Mouse (Mus musculus): Measurements from ENCODE around the gene Antxr1. TPM values are rescaled to one million over a fixed set of nuclear protein-coding genes. Genes with fewer than 3 reads are reported as not detected.
A peak's percentile ranks its signal among the peaks of the same experiment; 100 is the strongest.

The Antxr1 gene
- polyA plus RNA-seq, 1 experiment from 2014 or later, result 20.5 TPM

DNA sequence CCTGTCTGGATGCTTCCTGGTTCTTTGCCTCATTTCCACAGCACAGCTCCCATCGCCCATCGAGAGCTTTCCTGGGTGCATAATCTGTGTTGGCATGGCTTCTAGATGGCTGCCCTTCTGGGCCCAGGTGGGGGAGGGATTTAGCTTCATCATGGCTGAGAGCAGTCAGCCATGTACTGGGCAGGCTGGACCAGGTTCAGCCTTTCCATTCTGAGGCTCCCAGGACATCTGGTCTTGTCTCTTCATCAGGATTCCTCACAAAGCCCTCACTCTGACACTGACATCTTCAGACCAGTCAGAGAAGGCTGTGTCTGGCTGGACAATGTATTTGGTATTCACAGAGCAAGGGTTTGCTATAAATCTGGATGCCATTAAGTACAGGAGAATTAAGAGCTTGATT, 219.6 kb downstream of the Antxr1 start:
- Histone ChIP-seq H3K9ac (no peak overlapping the region), H3K9me3 (no peaks in the 10 kb centered on the region), H3K4me3 (no peak overlapping the region), H3K4me2 (no peak overlapping the region), H3K4me1 (peaks cover 17% of the 10 kb centered on the region), H3K27me3 (no peaks in the 10 kb centered on the region), H3K36me3 (no peaks in the 10 kb centered on the region), H3K27ac (no peak overlapping the region)
- ATAC-seq (ENCODE audit: insufficient number of reproducible peaks, insufficient read depth, low FRiP score, low TSS enrichment, low read depth), result no peak
- WGBS, result 78% methylated on average over 2 of the region's 2 CpGs

GRCm38 (mm10) chr6:87112125-87112524, 223.5 kb downstream of the Antxr1 start:
- ATAC-seq (ENCODE audit: insufficient number of reproducible peaks, insufficient read depth, low FRiP score, low TSS enrichment, low read depth), result no peak
- no peak overlapping the region for H3K4me3 ChIP-seq
- no peaks in the 10 kb centered on the region; the same call in 1 of the 2 replicates for H3K27me3 ChIP-seq
- no peak overlapping the region for H3K9ac ChIP-seq
- no peaks in the 10 kb centered on the region for H3K36me3 ChIP-seq
- H3K4me1 ChIP-seq, result peaks cover 9% of the 10 kb centered on the region; the same call in 1 of the 2 replicates
- H3K9me3 ChIP-seq, result no peaks in the 10 kb centered on the region
- peak overlapping the region; percentile 51; the same call in 1 of the 2 replicates for H3K27ac ChIP-seq
- WGBS, result 48% methylated on average over 6 of the region's 6 CpGs
- H3K4me2 ChIP-seq, result no peak overlapping the region

- no peak for ATAC-seq (ENCODE audit: insufficient number of reproducible peaks, insufficient read depth, low FRiP score, low TSS enrichment, low read depth)
- no peaks in the 10 kb centered on the region for H3K9me3 ChIP-seq
- H3K4me3 ChIP-seq, result no peak overlapping the region
- no peak overlapping the region for H3K27ac ChIP-seq
- no peak overlapping the region for H3K4me2 ChIP-seq
- WGBS, result 83% methylated on average over 1 of the region's 1 CpGs
- peaks cover 9% of the 10 kb centered on the region; the same call in 1 of the 2 replicates for H3K4me1 ChIP-seq
- no peaks in the 10 kb centered on the region; the same call in 1 of the 2 replicates for H3K27me3 ChIP-seq
- no peak overlapping the region for H3K9ac ChIP-seq
- no peaks in the 10 kb centered on the region for H3K36me3 ChIP-seq
Observed at GRCm38 (mm10) chr6:87111493-87111892, 224.1 kb downstream of the Antxr1 start.

- Histone ChIP-seq H3K4me3 (no peak within 1 kb of the TSS), H3K4me2 (no peak within 1 kb of the TSS), H3K36me3 (no peaks in the 10 kb centered on the region), H3K4me1 (peaks cover 35% of the 10 kb centered on the region), H3K9ac (no peak within 1 kb of the TSS), H3K27ac (no peak within 1 kb of the TSS), H3K9me3 (no peaks in the 10 kb centered on the region), H3K27me3 (no peaks in the 10 kb centered on the region)
- WGBS, result 80% methylated on average over 11 of the region's 11 CpGs
- ATAC-seq (ENCODE audit: insufficient number of reproducible peaks, insufficient read depth, low FRiP score, low TSS enrichment, low read depth), result no peak
Observed at GRCm38 (mm10) chr6:87104123-87104796, 231.4 kb downstream of the Antxr1 start, which contains the start of gene D6Ertd527e. D6Ertd527e (plus strand) TSS chr6:87104746.

GRCm38 (mm10) chr6:87103314-87103713, 232.3 kb downstream of the Antxr1 start:
- Histone ChIP-seq H3K9me3 (no peaks in the 10 kb centered on the region), H3K4me3 (no peak overlapping the region), H3K36me3 (no peaks in the 10 kb centered on the region), H3K27ac (no peak overlapping the region), H3K4me2 (no peak overlapping the region), H3K27me3 (no peaks in the 10 kb centered on the region), H3K4me1 (peaks cover 40% of the 10 kb centered on the region), H3K9ac (no peak overlapping the region)
- no peak for ATAC-seq (ENCODE audit: insufficient number of reproducible peaks, insufficient read depth, low FRiP score, low TSS enrichment, low read depth)
- 74% methylated on average over 1 of the region's 1 CpGs for WGBS

GRCm38 (mm10) chr6:87102421-87102911, 233.2 kb downstream of the Antxr1 start:
- H3K9ac ChIP-seq, result peak overlapping the region; percentile 44; the same call in 1 of the 2 replicates
- no peaks in the 10 kb centered on the region for H3K27me3 ChIP-seq
- H3K4me1 ChIP-seq, result peaks cover 47% of the 10 kb centered on the region
- no peaks in the 10 kb centered on the region for H3K36me3 ChIP-seq
- H3K9me3 ChIP-seq, result no peaks in the 10 kb centered on the region
- H3K4me2 ChIP-seq, result no peak overlapping the region
- peak overlapping the region; percentile 51; the same call in 1 of the 2 replicates for H3K27ac ChIP-seq
- whole genome bisulfite sequencing, result 47% methylated on average over 7 of the region's 7 CpGs
- no peak overlapping the region for H3K4me3 ChIP-seq
- ATAC-seq (ENCODE audit: insufficient number of reproducible peaks, insufficient read depth, low FRiP score, low TSS enrichment, low read depth), result no peak

- 36% methylated on average over 4 of the region's 4 CpGs for WGBS
- Histone ChIP-seq H3K4me2 (no peak overlapping the region), H3K27me3 (no peaks in the 10 kb centered on the region), H3K27ac (peak overlapping the region; percentile 51; the same call in 1 of the 2 replicates), H3K4me3 (no peak overlapping the region), H3K36me3 (no peaks in the 10 kb centered on the region), H3K9me3 (no peaks in the 10 kb centered on the region), H3K9ac (peak overlapping the region; percentile 44; the same call in 1 of the 2 replicates), H3K4me1 (peaks cover 49% of the 10 kb centered on the region)
- ATAC-seq (ENCODE audit: insufficient number of reproducible peaks, insufficient read depth, low FRiP score, low TSS enrichment, low read depth), result peak; percentile 16; the same call in 1 of the 2 replicates
Observed at GRCm38 (mm10) chr6:87101955-87102353, 233.7 kb downstream of the Antxr1 start.

GRCm38 (mm10) chr6:87101281-87101954, 234.2 kb downstream of the Antxr1 start:
- H3K9me3 ChIP-seq, result no peaks in the 10 kb centered on the region
- peak overlapping the region; percentile 18; the same call in 1 of the 2 replicates for H3K4me3 ChIP-seq
- H3K4me2 ChIP-seq, result peak overlapping the region; percentile 59
- peak overlapping the region; percentile 24; the same call in 1 of the 2 replicates for H3K27ac ChIP-seq
- no peaks in the 10 kb centered on the region for H3K36me3 ChIP-seq
- no peak for ATAC-seq (ENCODE audit: insufficient number of reproducible peaks, insufficient read depth, low FRiP score, low TSS enrichment, low read depth)
- peak overlapping the region; percentile 62 for H3K9ac ChIP-seq
- 10% methylated on average over 12 of the region's 12 CpGs for WGBS
- H3K27me3 ChIP-seq, result no peaks in the 10 kb centered on the region
- H3K4me1 ChIP-seq, result peaks cover 49% of the 10 kb centered on the region

GRCm38 (mm10) chr6:87100297-87101020, 235.2 kb downstream of the Antxr1 start:
- peaks cover 49% of the 10 kb centered on the region for H3K4me1 ChIP-seq
- no peak for ATAC-seq (ENCODE audit: insufficient number of reproducible peaks, insufficient read depth, low FRiP score, low TSS enrichment, low read depth)
- H3K36me3 ChIP-seq, result no peaks in the 10 kb centered on the region
- no peaks in the 10 kb centered on the region for H3K9me3 ChIP-seq
- peak overlapping the region; percentile 59; the same call in 1 of the 2 replicates for H3K4me2 ChIP-seq
- WGBS, result 87% methylated on average over 9 of the region's 9 CpGs
- H3K27me3 ChIP-seq, result no peaks in the 10 kb centered on the region
- H3K9ac ChIP-seq, result peak overlapping the region; percentile 16; the same call in 1 of the 2 replicates
- no peak overlapping the region for H3K4me3 ChIP-seq
- H3K27ac ChIP-seq, result peak overlapping the region; percentile 76

GRCm38 (mm10) chr6:87099671-87100296, 235.8 kb downstream of the Antxr1 start:
- ATAC-seq (ENCODE audit: insufficient number of reproducible peaks, insufficient read depth, low FRiP score, low TSS enrichment, low read depth), result 0 out of 2 replicates have a peak, but pooled peaks have one; percentile 32
- 0 out of 2 replicates have a peak overlapping the region, but pooled peaks have one; percentile 16 for H3K9ac ChIP-seq

GRCm38 (mm10) chr6:87099261-87099660, 236.4 kb downstream of the Antxr1 start:
- no peak overlapping the region for H3K9ac ChIP-seq
- no peak overlapping the region for H3K4me2 ChIP-seq
- WGBS, result 22% methylated on average over 3 of the region's 3 CpGs
- no peak overlapping the region for H3K4me3 ChIP-seq
- H3K4me1 ChIP-seq, result peaks cover 49% of the 10 kb centered on the region
- no peaks in the 10 kb centered on the region for H3K27me3 ChIP-seq
- H3K9me3 ChIP-seq, result no peaks in the 10 kb centered on the region
- no peaks in the 10 kb centered on the region for H3K36me3 ChIP-seq
- no peak for ATAC-seq (ENCODE audit: insufficient number of reproducible peaks, insufficient read depth, low FRiP score, low TSS enrichment, low read depth)
- H3K27ac ChIP-seq, result peak overlapping the region; percentile 76

More at GRCm38 (mm10) chr6:87099671-87100296, 235.8 kb downstream of the Antxr1 start:
- no peaks in the 10 kb centered on the region for H3K36me3 ChIP-seq
- H3K9me3 ChIP-seq, result no peaks in the 10 kb centered on the region
- H3K4me3 ChIP-seq, result no peak overlapping the region
- H3K4me1 ChIP-seq, result peaks cover 49% of the 10 kb centered on the region
- 41% methylated on average over 7 of the region's 7 CpGs for WGBS
- no peak overlapping the region for H3K4me2 ChIP-seq
- peak overlapping the region; percentile 76 for H3K27ac ChIP-seq
- no peaks in the 10 kb centered on the region for H3K27me3 ChIP-seq

Data from embryonic facial prominence, embryonic 13.5 days (tissue).